Mouse (Mus musculus): ENCODE measurements around the gene Col9a1. TPM values are rescaled to one million over a fixed set of nuclear protein-coding genes. Genes with fewer than 3 reads are reported as not detected.

The Col9a1 gene
- 41.3 and 81.1 TPM in 2 replicates for polyA plus RNA-seq (2016; fragmentation: Nextera tagmentation; extraction: Ambion mirVana)

DNA sequence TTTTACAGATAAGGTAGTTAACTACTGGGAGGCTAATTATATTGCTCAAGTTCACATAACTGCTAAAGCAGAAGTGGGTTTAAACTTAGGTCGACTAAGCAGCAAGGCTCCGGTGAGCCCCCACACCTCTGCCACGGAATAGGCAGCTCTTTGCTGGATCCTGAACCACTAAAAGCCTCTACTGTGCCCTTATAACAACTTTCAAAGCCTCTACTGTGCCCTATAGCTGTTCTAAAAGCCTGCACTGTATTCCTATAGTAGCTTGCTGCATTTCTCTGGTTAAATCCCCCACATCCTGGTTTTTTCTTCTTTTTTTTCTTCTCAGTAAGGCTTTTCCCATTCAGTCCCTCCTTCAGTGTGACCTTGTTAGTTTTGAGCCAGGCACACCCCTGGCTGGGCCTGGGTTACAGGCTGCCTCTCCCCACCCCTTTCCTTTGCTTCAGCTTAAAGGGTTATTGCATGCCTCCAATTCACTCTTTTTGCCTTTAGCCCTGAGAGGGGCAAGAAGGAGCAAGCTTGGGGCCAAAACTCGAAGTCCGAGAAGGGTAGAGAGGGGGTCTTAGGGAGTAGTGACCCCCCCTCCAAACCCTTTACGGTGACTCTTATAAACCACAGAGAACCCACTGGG, at the start of gene Col9a1:
Col9a1 (plus strand) TSS at position 387 of the 628 bp plus-strand sequence.
- Histone ChIP-seq H3K27me3 (ENCODE audit: low read depth, poor library complexity, severe bottlenecking) (no peaks in the 10 kb centered on the region), H3K4me1 (peaks cover 9% of the 10 kb centered on the region; the same call in 1 of the 2 replicates), H3K4me3 (no peak within 1 kb of the TSS), H3K36me3 (no peaks in the 10 kb centered on the region), H3K9me3 (replicated peaks) (no peaks in the 10 kb centered on the region), H3K27ac (no peak within 1 kb of the TSS)
- DNase-seq (ENCODE audit: low spot score): no peak
- 83% methylated on average over 6 of the region's 6 CpGs for WGBS

DNA sequence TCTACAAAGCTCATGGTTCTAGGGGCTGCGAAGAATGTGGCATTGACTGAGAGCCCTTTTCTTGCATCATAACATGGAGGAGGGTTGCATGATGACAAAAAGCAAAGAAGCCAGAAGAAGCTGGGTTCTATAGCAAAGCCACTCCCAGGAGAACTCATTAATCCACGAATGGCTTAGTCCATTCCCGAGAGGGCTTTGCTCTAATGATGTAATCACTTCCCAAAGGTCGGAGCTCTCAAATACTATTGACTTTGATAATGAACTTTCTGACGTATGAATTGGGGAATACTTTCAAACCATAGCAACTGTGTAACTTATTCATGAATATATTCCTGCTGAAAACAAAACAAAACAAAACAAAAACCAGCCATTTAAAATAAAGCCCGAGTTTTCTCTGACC, 49.5 kb upstream of the Col9a1 start:
- Histone ChIP-seq H3K9me3 (replicated peaks) (no peaks in the 10 kb centered on the region), H3K4me1 (no peaks in the 10 kb centered on the region), H3K4me3 (no peak overlapping the region), H3K27ac (no peak overlapping the region), H3K36me3 (no peaks in the 10 kb centered on the region), H3K27me3 (ENCODE audit: low read depth, poor library complexity, severe bottlenecking) (no peaks in the 10 kb centered on the region)
- DNase-seq (ENCODE audit: low spot score): no peak
- 74% methylated on average over 6 of the region's 6 CpGs for WGBS

DNA sequence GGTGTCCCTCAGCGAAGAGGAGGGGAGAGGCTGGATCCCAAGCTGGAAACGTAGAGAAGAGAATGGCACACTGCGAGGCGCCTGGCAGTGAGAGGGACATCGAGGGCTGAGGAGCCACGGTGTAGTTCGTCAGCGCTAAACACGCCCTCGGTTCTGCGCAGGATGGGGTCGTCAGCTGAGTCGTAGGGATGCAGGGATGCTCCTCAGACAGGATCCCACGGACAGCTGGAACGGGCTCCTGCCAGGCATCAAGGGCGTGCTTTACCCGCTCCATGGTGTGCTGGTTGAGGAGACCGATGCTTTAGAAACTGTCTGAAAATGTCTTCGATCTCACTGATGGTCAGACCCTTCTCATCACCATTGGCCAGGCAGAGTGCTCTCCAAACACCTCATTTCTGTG, 43.6 kb upstream of the Col9a1 start:
- Histone ChIP-seq H3K27ac (no peak overlapping the region), H3K4me3 (no peak overlapping the region), H3K27me3 (ENCODE audit: low read depth, poor library complexity, severe bottlenecking) (no peaks in the 10 kb centered on the region), H3K36me3 (no peaks in the 10 kb centered on the region), H3K4me1 (no peaks in the 10 kb centered on the region), H3K9me3 (replicated peaks) (no peaks in the 10 kb centered on the region)
- peak; percentile 32 for DNase-seq (ENCODE audit: low spot score)
- WGBS: 41% methylated on average over 19 of the region's 19 CpGs

DNA sequence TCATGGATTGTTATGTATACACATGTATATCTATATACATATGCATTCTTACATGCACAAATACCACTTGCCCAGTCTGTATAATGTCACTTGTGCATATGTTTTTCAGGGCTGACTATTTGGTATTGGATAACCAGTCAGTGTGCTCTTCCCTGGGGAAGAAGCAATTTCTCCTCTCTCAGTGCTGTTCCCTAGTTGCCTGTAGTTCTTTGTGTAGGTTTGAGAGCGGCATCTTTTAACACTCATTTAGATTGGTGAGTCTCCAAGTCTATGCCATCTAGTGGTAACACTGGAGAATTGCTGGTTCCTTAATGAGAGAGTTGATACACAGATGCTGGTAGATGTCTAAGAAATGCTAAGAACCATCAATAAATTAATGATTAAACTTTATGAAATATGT, 42.6 kb upstream of the Col9a1 start:
- Histone ChIP-seq H3K27me3 (ENCODE audit: low read depth, poor library complexity, severe bottlenecking) (no peaks in the 10 kb centered on the region), H3K9me3 (replicated peaks) (no peaks in the 10 kb centered on the region), H3K27ac (no peak overlapping the region), H3K36me3 (no peaks in the 10 kb centered on the region), H3K4me1 (no peaks in the 10 kb centered on the region), H3K4me3 (no peak overlapping the region)
- no peak for DNase-seq (ENCODE audit: low spot score)
- WGBS: 0% methylated on average over 1 of the region's 1 CpGs

DNA sequence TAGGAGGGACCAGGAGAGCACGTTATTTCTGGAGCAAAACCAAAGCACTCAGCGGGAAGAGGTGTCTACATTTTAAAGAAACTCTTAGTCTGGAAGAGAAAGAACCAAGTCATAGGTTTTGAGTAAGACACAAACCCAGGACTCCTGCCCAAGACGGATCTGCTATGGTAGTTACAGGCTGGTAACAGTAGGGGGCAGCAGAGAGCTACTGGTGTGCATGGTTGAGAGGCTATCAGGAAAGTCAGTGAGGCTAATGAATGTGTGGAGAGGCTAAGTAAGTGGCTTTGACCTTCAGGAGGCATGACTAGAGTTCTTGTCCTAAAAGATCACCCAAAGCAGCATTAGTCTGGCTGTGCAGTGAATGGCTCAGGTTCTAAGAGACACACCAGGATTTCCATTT, 40.3 kb upstream of the Col9a1 start:
- DNase-seq (ENCODE audit: low spot score): peak; percentile 83
- no peak overlapping the region for H3K4me3 ChIP-seq
- H3K36me3 ChIP-seq: no peaks in the 10 kb centered on the region
- H3K9me3 ChIP-seq (replicated peaks): no peaks in the 10 kb centered on the region
- H3K27me3 ChIP-seq (ENCODE audit: low read depth, poor library complexity, severe bottlenecking): no peaks in the 10 kb centered on the region
- no peaks in the 10 kb centered on the region for H3K4me1 ChIP-seq
- no peak overlapping the region for H3K27ac ChIP-seq
- WGBS: 7% methylated on average over 3 of the region's 3 CpGs

DNA sequence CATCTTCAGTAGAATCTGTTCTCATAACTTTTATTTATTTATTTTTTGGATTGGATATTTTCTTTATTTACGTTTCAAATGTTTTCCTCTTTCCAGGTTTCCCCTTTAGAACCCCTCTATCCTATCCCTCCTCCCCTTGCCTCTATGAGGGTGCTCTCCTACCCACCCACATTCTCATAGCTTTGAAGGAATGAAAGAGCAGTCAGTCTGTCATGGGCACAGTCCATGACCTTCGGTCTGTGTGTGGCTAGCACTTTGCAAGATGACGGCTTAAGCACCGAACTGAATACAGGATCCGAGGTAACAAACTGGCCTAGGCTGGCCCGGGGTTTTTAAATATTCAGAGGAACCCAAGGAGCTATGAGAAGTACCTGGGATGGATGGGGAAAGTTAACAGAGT, 36.9 kb upstream of the Col9a1 start:
- Histone ChIP-seq H3K27ac (no peak overlapping the region), H3K4me1 (peaks cover 11% of the 10 kb centered on the region; the same call in 1 of the 2 replicates), H3K9me3 (replicated peaks) (no peaks in the 10 kb centered on the region), H3K27me3 (ENCODE audit: low read depth, poor library complexity, severe bottlenecking) (no peaks in the 10 kb centered on the region), H3K4me3 (no peak overlapping the region), H3K36me3 (no peaks in the 10 kb centered on the region)
- DNase-seq (ENCODE audit: low spot score): no peak
- WGBS: 84% methylated on average over 6 of the region's 6 CpGs

DNA sequence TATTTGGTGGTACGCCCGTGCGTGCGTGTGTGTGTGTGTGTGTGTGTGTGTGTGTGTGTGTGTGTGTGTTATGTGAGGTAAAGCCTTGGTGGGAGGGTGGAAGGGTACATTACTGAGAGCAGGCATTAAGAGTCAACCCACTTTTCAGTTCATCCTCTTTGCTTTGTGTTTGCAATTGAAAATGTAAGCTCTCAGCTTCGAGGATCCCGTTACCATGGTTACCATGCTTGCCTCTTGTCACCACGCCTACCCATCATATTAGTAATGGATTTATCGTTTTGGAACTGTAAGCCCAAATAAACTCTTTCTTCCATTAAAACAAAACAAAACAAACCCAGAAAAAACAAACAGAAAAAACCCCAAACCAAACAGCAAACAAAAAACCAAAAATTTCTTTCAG, 33.9 kb upstream of the Col9a1 start:
- 87% methylated on average over 8 of the region's 8 CpGs for WGBS
- no peaks in the 10 kb centered on the region for H3K9me3 ChIP-seq (replicated peaks)
- no peak overlapping the region for H3K4me3 ChIP-seq
- peak overlapping the region; percentile 50 for H3K27ac ChIP-seq
- peaks cover 11% of the 10 kb centered on the region; the same call in 1 of the 2 replicates for H3K4me1 ChIP-seq
- no peaks in the 10 kb centered on the region for H3K27me3 ChIP-seq (ENCODE audit: low read depth, poor library complexity, severe bottlenecking)
- no peak for DNase-seq (ENCODE audit: low spot score)
- no peaks in the 10 kb centered on the region for H3K36me3 ChIP-seq

DNA sequence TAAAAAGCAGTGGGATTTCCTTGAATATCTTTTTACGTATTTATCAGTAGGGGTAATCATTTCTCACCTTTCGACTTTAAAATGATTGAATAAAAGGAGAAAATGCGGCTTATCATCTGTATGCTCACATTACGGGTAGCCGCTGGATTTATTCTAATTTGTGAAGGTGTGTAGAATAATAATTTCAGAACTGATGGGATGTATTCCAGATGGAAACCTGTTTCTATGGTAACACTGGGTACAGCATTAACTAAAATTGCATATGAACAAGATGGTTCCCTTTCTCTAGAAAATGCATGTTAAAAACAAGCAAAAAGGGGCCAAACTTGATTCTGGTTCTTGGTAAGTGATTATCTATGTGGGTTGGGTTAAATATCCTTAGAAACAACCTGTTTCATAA, 19.7 kb upstream of the Col9a1 start:
- DNase-seq (ENCODE audit: low spot score): no peak
- no peaks in the 10 kb centered on the region for H3K9me3 ChIP-seq (replicated peaks)
- H3K36me3 ChIP-seq: no peaks in the 10 kb centered on the region
- 96% methylated on average over 5 of the region's 5 CpGs for WGBS
- no peaks in the 10 kb centered on the region for H3K4me1 ChIP-seq
- no peak overlapping the region for H3K4me3 ChIP-seq
- H3K27me3 ChIP-seq (ENCODE audit: low read depth, poor library complexity, severe bottlenecking): no peaks in the 10 kb centered on the region
- H3K27ac ChIP-seq: no peak overlapping the region

DNA sequence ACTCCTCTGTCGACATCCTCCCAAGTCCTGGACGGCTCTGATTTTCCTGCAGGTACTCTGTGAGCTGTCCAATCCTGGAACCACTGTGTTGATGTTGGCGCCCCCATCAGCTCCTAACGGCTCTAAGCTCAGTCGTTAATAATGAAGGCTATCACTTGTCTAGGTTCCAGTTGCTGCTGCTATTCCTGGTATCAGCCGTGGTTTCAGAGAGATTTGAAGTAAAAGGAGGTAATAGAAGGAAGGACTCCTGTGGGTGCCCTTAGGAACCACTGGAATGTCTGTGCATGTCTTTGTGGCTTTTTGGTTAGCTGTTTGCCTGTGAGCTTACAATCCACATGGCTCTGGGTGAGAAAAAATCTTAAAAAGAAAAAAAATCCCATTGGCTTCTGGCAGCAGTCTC, 8.0 kb upstream of the Col9a1 start:
- H3K4me3 ChIP-seq: no peak overlapping the region
- no peak overlapping the region for H3K27ac ChIP-seq
- H3K36me3 ChIP-seq: no peaks in the 10 kb centered on the region
- whole genome bisulfite sequencing: 55% methylated on average over 6 of the region's 6 CpGs
- no peaks in the 10 kb centered on the region for H3K27me3 ChIP-seq (ENCODE audit: low read depth, poor library complexity, severe bottlenecking)
- no peaks in the 10 kb centered on the region for H3K9me3 ChIP-seq (replicated peaks)
- DNase-seq (ENCODE audit: low spot score): no peak
- peaks cover 9% of the 10 kb centered on the region; the same call in 1 of the 2 replicates for H3K4me1 ChIP-seq

DNA sequence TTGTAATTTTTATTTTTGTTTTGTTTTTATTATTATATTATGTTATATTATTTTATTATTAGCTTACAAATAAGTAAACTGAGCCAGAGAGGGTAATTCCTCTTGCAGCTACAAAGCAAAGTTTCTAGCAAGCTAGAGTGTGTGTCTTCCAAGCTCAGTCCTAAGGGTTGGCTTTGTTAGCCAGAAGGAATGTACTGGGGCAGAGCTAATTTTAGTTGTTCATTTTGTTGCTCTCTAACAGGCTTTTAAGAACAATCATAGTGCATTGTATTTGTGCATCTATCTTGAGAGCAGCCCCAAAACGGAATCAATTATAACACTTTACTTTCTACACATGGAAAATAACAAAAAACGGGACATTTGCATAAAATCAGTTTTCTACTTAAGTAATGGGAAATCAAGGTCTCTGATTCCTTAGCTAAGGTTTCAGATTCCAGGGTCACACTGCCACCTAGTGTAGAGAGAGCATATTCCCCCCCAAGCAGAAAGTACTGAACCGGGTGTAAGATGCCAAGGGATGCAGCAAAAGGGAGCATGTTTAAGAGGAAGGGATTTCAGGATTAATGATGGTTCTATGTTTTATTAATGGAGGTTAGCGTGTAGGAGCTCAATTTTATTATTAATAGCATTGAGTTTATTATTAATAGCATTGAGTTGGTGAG, 6.1 kb upstream of the Col9a1 start:
- peak; percentile 42 for DNase-seq (ENCODE audit: low spot score)
- Histone ChIP-seq H3K27ac (no peak overlapping the region), H3K36me3 (no peaks in the 10 kb centered on the region), H3K4me1 (peaks cover 9% of the 10 kb centered on the region; the same call in 1 of the 2 replicates), H3K27me3 (ENCODE audit: low read depth, poor library complexity, severe bottlenecking) (no peaks in the 10 kb centered on the region), H3K4me3 (no peak overlapping the region), H3K9me3 (replicated peaks) (no peaks in the 10 kb centered on the region)
- WGBS: 5% methylated on average over 4 of the region's 4 CpGs

DNA sequence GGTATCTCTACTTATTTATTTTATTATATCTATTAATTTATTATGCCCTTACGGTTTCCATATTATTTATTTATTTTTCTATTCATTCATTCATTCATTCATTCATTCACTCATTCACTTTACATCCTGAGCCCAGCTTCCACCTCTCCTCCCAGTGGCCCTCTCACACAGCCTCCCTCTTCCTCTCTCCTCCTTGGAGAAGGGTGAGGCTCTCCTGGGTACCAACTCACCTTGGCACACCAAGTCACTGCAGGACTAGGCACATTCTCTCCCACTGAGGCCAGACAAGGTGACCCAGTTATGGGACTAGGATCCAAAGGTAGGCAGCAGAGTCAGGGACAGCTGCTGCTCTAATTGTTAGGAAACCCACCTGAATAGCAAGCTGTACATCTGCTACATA, 5.5 kb upstream of the Col9a1 start:
- Histone ChIP-seq H3K4me1 (peaks cover 9% of the 10 kb centered on the region; the same call in 1 of the 2 replicates), H3K27ac (no peak overlapping the region), H3K27me3 (ENCODE audit: low read depth, poor library complexity, severe bottlenecking) (no peaks in the 10 kb centered on the region), H3K9me3 (replicated peaks) (no peaks in the 10 kb centered on the region), H3K4me3 (no peak overlapping the region), H3K36me3 (no peaks in the 10 kb centered on the region)
- 68% methylated on average over 1 of the region's 1 CpGs for WGBS
- no peak for DNase-seq (ENCODE audit: low spot score)

DNA sequence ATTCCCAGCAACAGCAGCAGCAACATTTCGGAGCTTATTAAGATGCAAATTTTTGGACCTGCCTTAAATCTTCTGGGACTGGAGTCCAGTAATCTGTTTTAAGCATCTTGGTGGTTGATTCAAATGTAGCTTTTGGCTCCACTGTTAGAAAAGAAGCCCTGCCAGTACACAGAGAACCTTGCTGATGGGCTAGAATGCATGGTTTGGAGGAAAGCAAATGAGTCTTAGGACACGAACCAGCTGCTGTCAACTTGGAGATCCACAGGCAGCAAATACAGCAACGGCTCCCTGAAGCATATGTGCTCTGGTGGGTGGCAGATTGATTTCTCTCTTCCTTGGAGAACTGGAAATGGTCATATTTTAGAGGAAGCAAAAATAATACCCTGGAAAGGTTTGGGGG, 4.8 kb upstream of the Col9a1 start:
- H3K4me1 ChIP-seq: peaks cover 9% of the 10 kb centered on the region; the same call in 1 of the 2 replicates
- DNase-seq (ENCODE audit: low spot score): no peak
- H3K4me3 ChIP-seq: no peak overlapping the region
- H3K9me3 ChIP-seq (replicated peaks): no peaks in the 10 kb centered on the region
- H3K27me3 ChIP-seq (ENCODE audit: low read depth, poor library complexity, severe bottlenecking): no peaks in the 10 kb centered on the region
- H3K27ac ChIP-seq: no peak overlapping the region
- no peaks in the 10 kb centered on the region for H3K36me3 ChIP-seq
- 61% methylated on average over 3 of the region's 3 CpGs for WGBS

DNA sequence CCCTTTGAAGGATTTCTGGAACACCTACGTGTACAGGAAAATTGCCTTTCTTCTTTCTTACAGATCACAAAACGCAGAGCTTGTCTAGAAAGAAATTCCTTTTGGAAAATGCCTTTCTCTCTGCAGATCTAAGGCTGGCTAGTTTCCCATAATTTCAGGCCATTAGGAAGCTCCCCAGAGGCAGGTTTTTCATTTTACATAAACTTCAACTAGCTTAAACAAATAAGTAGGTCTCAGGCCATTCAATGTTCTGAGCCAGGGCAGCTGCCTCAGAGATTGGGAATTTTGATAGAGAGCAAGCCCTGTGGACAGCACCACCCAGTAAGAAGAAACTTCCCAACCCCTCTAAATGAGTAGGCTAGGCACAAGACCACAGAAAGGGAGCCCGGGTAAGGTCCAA, 1.6 kb upstream of the Col9a1 start:
- no peak for DNase-seq (ENCODE audit: low spot score)
- no peaks in the 10 kb centered on the region for H3K9me3 ChIP-seq (replicated peaks)
- peaks cover 9% of the 10 kb centered on the region; the same call in 1 of the 2 replicates for H3K4me1 ChIP-seq
- no peaks in the 10 kb centered on the region for H3K36me3 ChIP-seq
- no peak overlapping the region for H3K4me3 ChIP-seq
- no peak overlapping the region for H3K27ac ChIP-seq
- H3K27me3 ChIP-seq (ENCODE audit: low read depth, poor library complexity, severe bottlenecking): no peaks in the 10 kb centered on the region
- WGBS: 81% methylated on average over 3 of the region's 3 CpGs

Data from limb, embryonic 10.5 days (tissue).